Mouse (Mus musculus) neural tube, embryonic 15.5 days (tissue): Measurements from ENCODE around the gene Synpr. TPM values are rescaled to one million over a fixed set of nuclear protein-coding genes. Genes with fewer than 3 reads are reported as not detected.

Source experiments
- ATAC-seq: fragments of 200-750 bp; cut with Nextera tagmentation; 2 replicates; pipeline ENCODE4 v1.8.0; 2017; ENCODE audit warnings: mild to moderate bottlenecking, moderate TSS enrichment, moderate library complexity; ENCODE audit not compliant: low FRiP score
- H3K27ac ChIP-seq: fragments of 300-500 bp; sonication (generic); replicated peaks from 2 replicates; pipeline ENCODE4 v1.5.1; 2015; ENCODE audit warnings: mild to moderate bottlenecking, inconsistent platforms
- H3K27me3 ChIP-seq: fragments of 300-500 bp; sonication (generic); replicated peaks from 2 replicates; pipeline ENCODE4 v1.6.1; 2015; ENCODE audit warnings: inconsistent platforms
- H3K36me3 ChIP-seq: fragments of 300-500 bp; sonication (generic); 2 replicates; pipeline ENCODE4 v1.6.1; 2015; ENCODE audit warnings: inconsistent platforms
- H3K4me1 ChIP-seq: fragments of 300-500 bp; sonication (generic); 2 replicates; pipeline ENCODE4 v1.6.1; 2015; ENCODE audit warnings: inconsistent platforms
- H3K4me2 ChIP-seq: fragments of 300-500 bp; sonication (generic); 2 replicates; pipeline ENCODE4 v1.6.1; 2015; ENCODE audit warnings: inconsistent platforms, mild to moderate bottlenecking, moderate library complexity
- H3K4me3 ChIP-seq: fragments of 300-500 bp; sonication (generic); replicated peaks from 2 replicates; pipeline ENCODE4 v1.5.1; 2015; ENCODE audit warnings: mild to moderate bottlenecking, inconsistent platforms
- H3K9ac ChIP-seq: fragments of 300-500 bp; sonication (generic); replicated peaks from 2 replicates; pipeline ENCODE4 v1.6.1; 2015; ENCODE audit warnings: mild to moderate bottlenecking, inconsistent platforms
- H3K9me3 ChIP-seq: fragments of 300-500 bp; sonication (generic); replicated peaks from 2 replicates; pipeline ENCODE4 v1.6.1; 2016; ENCODE audit warnings: inconsistent platforms
- whole genome bisulfite sequencing: fragments of 180-500 bp; shearing (Covaris S2); methylation state at CpG from one replicate; pipeline ENCODE4 v1.1.7; 2015; ENCODE audit warnings: mixed read lengths; 5-methylcytosine and 5-hydroxymethylcytosine counted together
- polyA plus RNA-seq: library from polyadenylated mRNA; unstranded; fragments of >200 nt; fragmentation: Nextera tagmentation; extraction: Ambion mirVana; gene quantifications from 2 replicates; pipeline ENCODE4 v1.2.1, GENCODE M21; 2015

Synpr gene
- polyA plus RNA-seq, 1 experiment from 2014 or later: 56.3 TPM

GRCm38 (mm10) chr14:13554631-13555030 lies 270.1 kb downstream of the Synpr start:
- no peaks in the 10 kb centered on the region for H3K4me1 ChIP-seq
- H3K9me3 ChIP-seq: no peaks in the 10 kb centered on the region
- H3K36me3 ChIP-seq: no peaks in the 10 kb centered on the region
- no peaks in the 10 kb centered on the region for H3K27me3 ChIP-seq
- H3K9ac ChIP-seq: no peak overlapping the region
- 88% methylated on average over 4 of the region's 4 CpGs for WGBS
- no peak overlapping the region for H3K4me3 ChIP-seq
- no peak overlapping the region for H3K4me2 ChIP-seq
- ATAC-seq: no peak
- H3K27ac ChIP-seq: no peak overlapping the region

DNA sequence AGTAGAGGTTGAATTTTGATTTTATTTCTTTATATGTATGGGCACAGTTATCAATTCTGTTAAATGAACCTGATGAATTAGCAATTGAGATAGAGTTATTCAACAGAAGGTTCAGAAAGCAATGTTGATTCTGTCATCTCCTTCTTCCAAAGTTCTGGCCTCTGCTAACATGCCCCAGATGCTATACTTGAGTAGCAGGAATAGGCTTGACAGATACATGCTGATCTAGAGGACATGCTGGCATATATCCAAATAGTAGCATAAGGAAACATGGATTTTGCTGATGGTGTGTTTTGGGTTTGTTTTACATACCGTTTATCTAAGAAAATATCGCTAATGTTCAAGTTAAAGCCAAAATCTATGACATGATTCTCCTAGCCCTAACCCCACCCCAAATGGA lies 273.5 kb downstream of the Synpr start:
- Histone ChIP-seq H3K4me2 (no peak overlapping the region), H3K4me3 (no peak overlapping the region), H3K27me3 (no peaks in the 10 kb centered on the region), H3K9me3 (no peaks in the 10 kb centered on the region), H3K27ac (no peak overlapping the region), H3K9ac (no peak overlapping the region), H3K4me1 (no peaks in the 10 kb centered on the region), H3K36me3 (no peaks in the 10 kb centered on the region)
- ATAC-seq: no peak
- 90% methylated on average over 2 of the region's 2 CpGs for WGBS

DNA sequence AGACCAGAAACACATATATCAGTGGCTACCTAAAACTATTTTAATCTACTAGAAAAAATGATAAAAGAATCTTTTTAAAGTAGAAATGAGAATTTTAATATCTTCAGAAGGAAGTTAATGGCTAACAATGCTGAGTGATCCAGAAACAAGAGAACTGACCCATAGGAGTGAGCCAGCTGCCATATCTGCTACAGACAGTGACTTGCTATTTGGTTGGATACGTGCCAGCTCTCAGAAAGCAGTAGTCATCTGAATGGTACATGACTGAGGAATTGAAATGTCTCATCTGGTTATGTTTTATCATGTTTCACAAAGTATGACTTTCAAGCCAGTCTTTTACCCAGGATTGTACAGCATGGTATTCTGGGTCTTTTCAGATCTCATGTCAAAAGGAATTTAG lies 282.7 kb downstream of the Synpr start:
- Histone ChIP-seq H3K27me3 (no peaks in the 10 kb centered on the region), H3K9ac (no peak overlapping the region), H3K4me2 (no peak overlapping the region), H3K4me1 (no peaks in the 10 kb centered on the region), H3K27ac (no peak overlapping the region), H3K9me3 (no peaks in the 10 kb centered on the region), H3K4me3 (no peak overlapping the region), H3K36me3 (no peaks in the 10 kb centered on the region)
- 85% methylated on average over 1 of the region's 1 CpGs for WGBS
- ATAC-seq: no peak

DNA sequence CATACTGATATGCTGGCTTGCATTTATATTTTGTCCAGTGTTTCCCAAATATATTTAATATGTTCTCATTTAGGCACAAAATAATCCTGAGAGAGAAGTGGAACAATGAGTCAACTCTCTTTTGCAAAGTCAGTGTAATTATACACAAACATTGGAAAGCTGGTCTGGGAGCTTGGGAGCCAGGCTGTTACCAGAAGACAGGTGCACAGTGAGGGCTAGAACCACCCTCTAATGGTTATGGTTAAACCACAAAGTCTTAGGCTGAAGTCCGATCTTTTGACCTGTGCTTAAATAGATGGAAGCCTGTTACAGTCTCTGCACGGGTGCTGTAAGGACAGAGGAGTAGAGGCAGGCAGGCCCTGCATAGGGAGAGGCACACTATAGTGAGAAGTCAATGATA lies 283.4 kb downstream of the Synpr start:
- WGBS: 84% methylated on average over 2 of the region's 2 CpGs
- ATAC-seq: no peak

DNA sequence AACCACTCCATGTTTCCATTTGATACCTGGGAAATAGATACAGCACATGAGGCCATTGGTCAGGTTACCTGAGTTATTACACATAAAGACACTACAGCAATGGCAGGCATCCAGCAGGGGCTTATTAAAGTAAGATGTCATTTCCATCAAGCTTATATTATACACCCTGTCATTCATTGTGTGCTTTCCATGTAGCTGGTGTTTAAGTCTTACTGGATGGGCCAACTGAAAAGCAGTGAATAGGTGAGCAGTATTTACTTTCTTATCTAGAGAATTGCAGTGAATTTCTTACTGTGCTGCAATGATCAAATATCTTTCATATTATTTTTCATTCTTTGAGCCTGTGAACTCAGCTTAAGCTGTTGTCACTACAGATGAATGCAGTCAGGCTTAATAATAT lies 287.4 kb downstream of the Synpr start:
- ATAC-seq: no peak
- H3K9ac ChIP-seq: no peak overlapping the region
- no peaks in the 10 kb centered on the region for H3K36me3 ChIP-seq
- no peak overlapping the region for H3K27ac ChIP-seq
- no peaks in the 10 kb centered on the region for H3K4me1 ChIP-seq
- no peaks in the 10 kb centered on the region for H3K27me3 ChIP-seq
- H3K4me2 ChIP-seq: no peak overlapping the region
- H3K9me3 ChIP-seq: no peaks in the 10 kb centered on the region
- H3K4me3 ChIP-seq: no peak overlapping the region

More for the DNA sequence above, 283.4 kb downstream of the Synpr start:
- no peak overlapping the region for H3K4me2 ChIP-seq
- no peaks in the 10 kb centered on the region for H3K36me3 ChIP-seq
- H3K4me1 ChIP-seq: no peaks in the 10 kb centered on the region
- no peak overlapping the region for H3K27ac ChIP-seq
- no peak overlapping the region for H3K4me3 ChIP-seq
- H3K9ac ChIP-seq: no peak overlapping the region
- H3K9me3 ChIP-seq: no peaks in the 10 kb centered on the region
- H3K27me3 ChIP-seq: no peaks in the 10 kb centered on the region

DNA sequence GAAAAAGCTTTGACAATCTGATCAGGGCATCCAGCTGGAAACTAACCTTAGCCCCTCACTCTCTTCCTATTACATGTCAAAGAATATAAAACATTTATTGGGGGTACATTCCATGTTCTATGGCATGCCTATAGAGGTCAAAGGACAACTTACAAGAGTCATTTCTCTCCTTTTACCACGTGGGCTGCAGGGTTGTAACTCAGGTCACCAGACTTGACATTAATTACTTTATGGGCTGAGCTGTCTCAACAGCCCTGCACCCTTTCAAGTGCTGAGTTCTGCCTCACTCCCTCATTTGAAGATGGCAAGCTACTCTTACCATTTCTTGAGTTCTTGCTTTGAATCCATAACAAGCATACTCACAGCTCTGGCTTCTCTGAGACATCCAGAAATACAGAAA lies 287.9 kb downstream of the Synpr start:
- Histone ChIP-seq H3K4me1 (no peaks in the 10 kb centered on the region), H3K4me2 (no peak overlapping the region), H3K27ac (no peak overlapping the region), H3K36me3 (no peaks in the 10 kb centered on the region), H3K4me3 (no peak overlapping the region), H3K9ac (no peak overlapping the region), H3K27me3 (no peaks in the 10 kb centered on the region), H3K9me3 (no peaks in the 10 kb centered on the region)
- ATAC-seq: no peak
- 0% methylated on average over 1 of the region's 1 CpGs for WGBS

DNA sequence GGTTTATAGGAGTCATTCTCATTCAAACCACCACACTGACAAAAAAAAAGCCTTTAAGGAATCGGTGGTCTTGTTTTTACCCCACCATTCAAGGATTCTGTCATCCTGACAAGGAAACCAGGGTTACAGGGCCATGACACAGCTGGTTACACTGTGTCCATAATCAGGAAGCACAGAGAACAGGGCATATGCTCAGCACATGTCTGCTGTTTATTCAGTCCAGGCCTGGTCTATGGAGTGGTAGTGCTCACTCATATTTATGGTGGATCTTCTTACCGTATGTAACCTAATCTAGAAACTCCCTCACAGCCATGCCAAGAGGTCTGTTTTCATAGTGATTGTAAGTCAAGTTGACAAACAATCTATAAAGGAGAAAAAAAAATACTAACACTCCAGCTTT lies 293.5 kb downstream of the Synpr start:
- Histone ChIP-seq H3K4me3 (no peak overlapping the region), H3K9ac (no peak overlapping the region), H3K9me3 (no peaks in the 10 kb centered on the region), H3K4me2 (no peak overlapping the region), H3K27me3 (no peaks in the 10 kb centered on the region), H3K4me1 (no peaks in the 10 kb centered on the region), H3K27ac (no peak overlapping the region), H3K36me3 (no peaks in the 10 kb centered on the region)
- no peak for ATAC-seq
- 86% methylated on average over 2 of the region's 2 CpGs for WGBS

DNA sequence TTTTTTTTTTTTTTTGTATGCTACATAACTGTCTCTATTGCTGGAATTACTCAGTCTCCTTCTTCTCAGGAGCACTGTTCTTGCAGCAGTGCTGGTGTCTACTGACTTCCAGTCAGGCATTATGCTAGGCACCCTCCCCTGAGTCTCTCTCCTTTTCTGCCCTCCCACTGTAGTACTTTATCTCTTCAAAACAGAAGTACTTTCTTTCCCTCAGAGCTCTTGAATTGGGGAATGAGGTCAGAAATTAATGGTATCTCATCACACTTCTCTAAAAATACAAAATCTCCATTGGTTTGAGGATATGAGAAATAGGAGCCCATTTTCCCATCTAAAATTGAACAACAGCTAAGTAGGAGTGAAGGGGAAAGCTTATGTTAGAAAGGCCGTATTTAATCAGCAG lies 294.2 kb downstream of the Synpr start:
- 91% methylated on average over 1 of the region's 1 CpGs for WGBS
- Histone ChIP-seq H3K9ac (no peak overlapping the region), H3K4me2 (no peak overlapping the region), H3K4me3 (no peak overlapping the region), H3K27ac (no peak overlapping the region), H3K27me3 (no peaks in the 10 kb centered on the region), H3K9me3 (no peaks in the 10 kb centered on the region), H3K4me1 (no peaks in the 10 kb centered on the region), H3K36me3 (no peaks in the 10 kb centered on the region)
- no peak for ATAC-seq

DNA sequence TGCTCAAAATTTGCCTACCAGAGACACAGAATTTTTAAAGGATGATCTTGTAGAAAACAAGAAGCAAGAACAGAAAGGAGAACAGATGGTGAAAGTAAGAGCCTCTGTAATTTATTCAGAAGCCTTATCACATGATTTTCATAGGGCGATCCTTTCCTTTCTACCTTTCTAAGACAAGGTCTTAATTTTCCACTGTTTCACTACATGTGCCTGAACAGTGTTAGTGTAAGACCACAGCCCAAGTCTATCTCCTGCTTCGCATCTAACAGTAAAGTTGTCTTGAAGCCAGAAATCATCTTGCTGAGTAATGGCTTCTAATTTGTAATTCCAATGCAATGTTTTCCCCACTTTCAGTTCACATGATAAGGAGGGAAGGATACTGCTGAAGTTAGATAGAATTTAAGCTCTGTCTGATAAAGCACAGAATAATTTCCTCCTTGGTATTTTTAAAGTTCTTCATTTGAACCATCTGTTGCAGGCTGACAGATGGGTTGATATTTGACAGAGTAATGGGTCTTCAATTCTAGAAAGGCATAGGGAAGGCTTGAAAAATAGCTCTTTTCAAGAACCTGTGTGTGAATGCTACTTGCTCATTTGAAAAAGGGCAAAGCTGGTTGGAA lies 308.9 kb downstream of the Synpr start:
- no peak overlapping the region for H3K4me2 ChIP-seq
- WGBS: 87% methylated on average over 2 of the region's 2 CpGs
- H3K27ac ChIP-seq: no peak overlapping the region
- no peak overlapping the region for H3K9ac ChIP-seq
- no peak for ATAC-seq
- H3K36me3 ChIP-seq: no peaks in the 10 kb centered on the region
- no peaks in the 10 kb centered on the region for H3K4me1 ChIP-seq
- no peak overlapping the region for H3K4me3 ChIP-seq
- no peaks in the 10 kb centered on the region for H3K9me3 ChIP-seq
- no peaks in the 10 kb centered on the region for H3K27me3 ChIP-seq

- H3K36me3 ChIP-seq: no peaks in the 10 kb centered on the region
- H3K9me3 ChIP-seq: no peaks in the 10 kb centered on the region
- H3K4me3 ChIP-seq: no peak overlapping the region
- no peak overlapping the region for H3K9ac ChIP-seq
- 77% methylated on average over 6 of the region's 6 CpGs for WGBS
- no peaks in the 10 kb centered on the region for H3K4me1 ChIP-seq
- no peak overlapping the region for H3K27ac ChIP-seq
- no peaks in the 10 kb centered on the region for H3K27me3 ChIP-seq
- no peak overlapping the region for H3K4me2 ChIP-seq
- ATAC-seq: no peak
Observed at GRCm38 (mm10) chr14:13596251-13596650, 311.7 kb downstream of the Synpr start.

GRCm38 (mm10) chr14:13597204-13597603 lies 312.6 kb downstream of the Synpr start:
- Histone ChIP-seq H3K4me3 (no peak overlapping the region), H3K27me3 (no peaks in the 10 kb centered on the region), H3K36me3 (no peaks in the 10 kb centered on the region), H3K9me3 (no peaks in the 10 kb centered on the region), H3K9ac (no peak overlapping the region), H3K27ac (no peak overlapping the region), H3K4me1 (no peaks in the 10 kb centered on the region), H3K4me2 (no peak overlapping the region)
- no peak for ATAC-seq
- 95% methylated on average over 2 of the region's 2 CpGs for WGBS

DNA sequence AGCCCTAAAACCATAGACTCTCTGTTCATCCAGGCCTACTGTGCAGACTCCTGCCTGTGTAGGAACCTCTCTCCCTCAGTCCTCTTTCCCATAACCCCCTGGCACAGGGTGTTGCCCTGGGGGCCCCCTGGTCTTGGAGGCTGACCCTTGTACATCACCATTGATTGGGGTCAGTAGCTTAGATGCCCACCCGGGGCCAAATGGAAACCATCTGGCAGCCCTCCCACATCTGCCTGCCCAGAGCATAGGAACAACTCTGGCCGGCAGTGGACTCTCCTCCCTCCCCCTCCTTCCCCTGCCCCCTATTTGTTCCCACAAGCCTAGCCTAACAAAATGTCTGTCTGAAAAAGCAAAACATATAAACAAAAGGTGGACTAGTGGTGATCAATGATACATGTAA lies 336.0 kb downstream of the Synpr start:
- no peak for ATAC-seq
- Histone ChIP-seq H3K9ac (no peak overlapping the region), H3K4me1 (no peaks in the 10 kb centered on the region), H3K27me3 (no peaks in the 10 kb centered on the region), H3K4me3 (no peak overlapping the region), H3K27ac (no peak overlapping the region), H3K4me2 (no peak overlapping the region), H3K9me3 (no peaks in the 10 kb centered on the region), H3K36me3 (no peaks in the 10 kb centered on the region)
- WGBS: 64% methylated on average over 2 of the region's 2 CpGs

DNA sequence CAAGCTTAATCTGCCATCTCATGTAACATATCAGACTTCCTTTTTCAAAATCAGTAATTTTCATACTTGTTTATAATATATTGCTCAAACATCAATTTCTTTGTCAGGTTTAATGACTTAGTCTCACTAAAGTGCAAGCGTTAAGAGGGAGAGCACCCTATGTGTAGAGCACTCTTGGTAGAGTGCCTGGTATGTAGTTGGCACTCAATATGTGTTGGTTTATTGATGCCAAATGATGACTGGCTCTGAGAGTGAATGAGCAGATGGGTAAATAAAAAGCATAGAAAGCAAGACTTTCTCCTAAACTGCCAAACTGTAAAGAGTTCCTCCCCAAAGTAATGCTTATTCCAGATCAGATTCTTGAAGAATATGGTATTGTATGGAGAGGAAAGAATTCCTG lies 365.3 kb downstream of the Synpr start:
- Histone ChIP-seq H3K27me3 (no peaks in the 10 kb centered on the region), H3K4me1 (0 out of 2 replicates have a peak, but pooled peaks cover 3% of the 10 kb centered on the region), H3K9ac (no peak overlapping the region), H3K9me3 (no peaks in the 10 kb centered on the region), H3K27ac (no peak overlapping the region), H3K36me3 (no peaks in the 10 kb centered on the region), H3K4me2 (no peak overlapping the region), H3K4me3 (no peak overlapping the region)
- 83% methylated on average over 1 of the region's 1 CpGs for WGBS
- ATAC-seq: no peak
